Mouse (Mus musculus) MEL (cell line): ENCODE results near the gene Rps21.

ENCODE experiments used
- BHLHE40 ChIP-seq: IDR thresholded peaks from 2 replicates; pipeline ENCODE4 v1.6.1; 2012; ENCODE audit warnings: low read depth, mild to moderate bottlenecking, inconsistent platforms, low read length, improper control_type of control experiment, borderline replicate concordance
- CTCF ChIP-seq, 3 experiments: IDR thresholded peaks in 2 of 3; conservative IDR thresholded peaks in 1 of 3; 2 replicates each; pipeline ENCODE4 v1.5.1; 2011 to 2012; ENCODE audit warnings: low read length in 3 of 3, low read depth in 2 of 3, mild to moderate bottlenecking in 2 of 3, improper control_type of control experiment in 1 of 3, inconsistent platforms in 1 of 3, mixed read lengths in 1 of 3, moderate library complexity in 1 of 3; ENCODE audit not compliant: control insufficient read depth in 1 of 3, insufficient read depth in 1 of 3, poor library complexity in 1 of 3, severe bottlenecking in 1 of 3
- E2F4 ChIP-seq: IDR thresholded peaks from 2 replicates; pipeline ENCODE4 v1.6.1; 2011; ENCODE audit warnings: low read depth, low read length, improper control_type of control experiment, borderline replicate concordance
- ELF1 ChIP-seq: IDR thresholded peaks from 2 replicates; pipeline ENCODE4 v1.6.1; 2014; ENCODE audit warnings: low read depth, mild to moderate bottlenecking, inconsistent platforms, low read length, improper control_type of control experiment, moderate library complexity
- MAFK ChIP-seq: IDR thresholded peaks from 2 replicates; pipeline ENCODE4 v1.6.1; 2011; ENCODE audit warnings: low read depth, mild to moderate bottlenecking, low read length, improper control_type of control experiment, borderline replicate concordance
- POLR2A ChIP-seq, 2 experiments: IDR thresholded peaks; 2 replicates each; pipeline ENCODE4 v1.6.1; 2011 to 2012; ENCODE audit warnings: low read length in 2 of 2, mild to moderate bottlenecking in 2 of 2, control low read depth in 1 of 2, improper control_type of control experiment in 1 of 2, low read depth in 1 of 2, moderate library complexity in 1 of 2; ENCODE audit not compliant: control insufficient read depth in 1 of 2, insufficient read depth in 1 of 2, poor library complexity in 1 of 2
- ZNF384 ChIP-seq: IDR thresholded peaks from 2 replicates; pipeline ENCODE4 v1.6.1; 2012; ENCODE audit warnings: low read depth, mild to moderate bottlenecking, inconsistent platforms, low read length, improper control_type of control experiment

GRCm38 (mm10) chr2:180221051-180221450 lies 36.1 kb upstream of the Rps21 start:
- no peak for TF ChIP-seq BHLHE40
- no peak for TF ChIP-seq ZNF384
- no peak for TF ChIP-seq CTCF (IDR thresholded peaks at IDR 0.05 in 2 of 3, conservative IDR thresholded peaks at IDR 0.05 in 1 of 3; ENCODE audit: control insufficient read depth in 1 of 3, insufficient read depth in 1 of 3, low read depth in 2 of 3, low read length in 3 of 3, poor library complexity in 1 of 3, severe bottlenecking in 1 of 3)
- TF ChIP-seq MAFK, result no peak
- TF ChIP-seq E2F4, result no peak
- no peak for TF ChIP-seq ELF1
- no peak for TF ChIP-seq POLR2A (IDR thresholded peaks at IDR 0.05; ENCODE audit: control insufficient read depth in 1 of 2, insufficient read depth in 1 of 2, low read depth in 1 of 2, low read length in 2 of 2, poor library complexity in 1 of 2)
